Mouse (Mus musculus) G1E-ER4 (cell line): Measurements from ENCODE around the gene Cpa3. TPM values are rescaled to one million over a fixed set of nuclear protein-coding genes. Genes with fewer than 3 reads are reported as not detected.

Experiments used
- GATA1 ChIP-seq: IDR thresholded peaks from one replicate; pipeline ENCODE4 v1.8.0; 2012; ENCODE audit warnings: low read length, inconsistent platforms
- polyA plus RNA-seq: library from polyadenylated mRNA; stranded (reverse); fragments of >175 nt; gene quantifications from 2 replicates; pipeline ENCODE4 v1.2.3, GENCODE M21; 2012

The Cpa3 gene
- polyA plus RNA-seq, 1 experiment, result 0.49 TPM

- no peak for TF ChIP-seq GATA1
Observed at GRCm38 (mm10) chr3:20172394-20172793, 69.6 kb downstream of the Cpa3 start.

- TF ChIP-seq GATA1, result no peak
Observed at GRCm38 (mm10) chr3:20167487-20167886, 74.5 kb downstream of the Cpa3 start.

Other genes with a start within 250 kb of the Cpa3 start
- 10.4 and 17.8 TPM in 2 replicates for gene Hps3, start 206.9 kb downstream of the Cpa3 start, polyA plus RNA-seq
- gene Hltf, start 184.4 kb downstream of the Cpa3 start, polyA plus RNA-seq, result 20.6 and 20.9 TPM in 2 replicates
- gene Gyg, start 86.9 kb downstream of the Cpa3 start, polyA plus RNA-seq, result not detected in 2 replicates
- gene Cpb1, start 33.6 kb upstream of the Cpa3 start, polyA plus RNA-seq, result not detected in 2 replicates
- not detected in 2 replicates for gene Agtr1b, start 125.0 kb upstream of the Cpa3 start, polyA plus RNA-seq